Mouse (Mus musculus) right cerebral cortex, postnatal 36 days (tissue): ENCODE results near the gene Zfp968.
"Not testable (repeated sequence)": the region's sequence is repeated elsewhere in the genome, so short reads cannot be mapped to it uniquely, and the experiment has no call there.

Source experiments
- DNase-seq, 2 experiments: peaks; one replicate each; pipeline ENCODE4 v3.0.0; 2022; ENCODE audit warnings: low spot score in 2 of 2, mixed read lengths in 1 of 2

The Zfp968 gene

DNA sequence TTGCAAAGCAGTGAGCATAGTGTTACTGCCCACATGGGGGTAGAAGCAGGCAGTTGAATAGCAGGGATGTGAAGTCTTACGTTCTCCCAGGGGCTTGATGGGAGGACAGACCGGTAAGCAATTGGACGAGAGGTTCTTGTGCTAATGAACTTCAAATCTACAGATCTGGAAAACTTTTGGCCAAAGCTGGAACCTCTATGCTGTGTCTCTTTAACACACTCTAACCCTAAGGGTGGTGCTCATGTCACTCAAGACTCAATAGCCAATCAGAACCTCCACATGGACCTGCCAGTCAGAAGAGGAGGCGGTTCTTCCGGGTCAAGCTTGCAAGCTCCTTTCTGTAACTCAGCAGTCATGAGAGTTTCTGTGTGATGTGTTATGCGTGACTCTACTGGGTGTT is at the start of gene Zfp968:
TSS of gene Zfp968 (plus strand) at position 301 of the 400 bp plus-strand sequence.
- DNase-seq, result not testable (repeated sequence)

GRCm38 (mm10) chr2:175338097-175338496 is 34.1 kb upstream of the Zfp968 start, which contains the start of gene Gm4631:
Gene Gm4631 (minus strand): TSS chr2:175338197.
- DNase-seq, result not testable (repeated sequence)
